Mouse (Mus musculus) layer of hippocampus, postnatal 10 days (tissue): ENCODE results near the gene Zeb2. TPM values are rescaled to one million over a fixed set of nuclear protein-coding genes. Genes with fewer than 3 reads are reported as not detected.

ENCODE experiments used
- DNase-seq, 2 experiments: peaks; one replicate each; pipeline ENCODE4 v3.0.0; 2021; ENCODE audit warnings: low spot score in 2 of 2
- total RNA-seq, 2 experiments: library from RNA; stranded (reverse); gene quantifications; 2 replicates each; pipeline ENCODE4 v1.2.3; 2021

The Zeb2 gene
- total RNA-seq, 2 experiments from 2014 or later, result 351 to 372 TPM

- DNase-seq, result no peak
These were observed 17.2 kb downstream of the Zeb2 start for GRCm38 (mm10) chr2:45100017-45100416.

GRCm38 (mm10) chr2:45099081-45099480, 18.1 kb downstream of the Zeb2 start:
- no peak for DNase-seq

GRCm38 (mm10) chr2:45097969-45098368, 19.2 kb downstream of the Zeb2 start:
- DNase-seq, result peak in 1 of 2 experiments; percentile 33

- peak in 1 of 2 experiments; percentile 40 for DNase-seq
These were observed 20.5 kb downstream of the Zeb2 start for GRCm38 (mm10) chr2:45096638-45097247.

- no peak for DNase-seq
These were observed 21.4 kb downstream of the Zeb2 start for GRCm38 (mm10) chr2:45095825-45096224.

- DNase-seq, result no peak
These were observed 22.7 kb downstream of the Zeb2 start for GRCm38 (mm10) chr2:45094371-45094967.

- DNase-seq, result no peak
These were observed 23.7 kb downstream of the Zeb2 start for GRCm38 (mm10) chr2:45093479-45093878.

GRCm38 (mm10) chr2:45092654-45093053, 24.5 kb downstream of the Zeb2 start:
- no peak for DNase-seq

- no peak for DNase-seq
These were observed 26.5 kb downstream of the Zeb2 start for GRCm38 (mm10) chr2:45090529-45091297.

- no peak for DNase-seq
These were observed 28.0 kb downstream of the Zeb2 start for GRCm38 (mm10) chr2:45089251-45089530.

GRCm38 (mm10) chr2:45088435-45089250, 28.6 kb downstream of the Zeb2 start:
- DNase-seq, result no peak

GRCm38 (mm10) chr2:45087208-45087607, 30.0 kb downstream of the Zeb2 start:
- no peak for DNase-seq

GRCm38 (mm10) chr2:45085653-45086052, 31.5 kb downstream of the Zeb2 start:
- no peak for DNase-seq

GRCm38 (mm10) chr2:45083042-45083441, 34.2 kb downstream of the Zeb2 start:
- no peak for DNase-seq

- DNase-seq, result no peak
These were observed 35.6 kb downstream of the Zeb2 start for GRCm38 (mm10) chr2:45081559-45081958.

- DNase-seq, result no peak
These were observed 39.2 kb downstream of the Zeb2 start for GRCm38 (mm10) chr2:45077938-45078487.

GRCm38 (mm10) chr2:45077383-45077782, 39.8 kb downstream of the Zeb2 start:
- DNase-seq, result no peak

- no peak for DNase-seq
These were observed 44.2 kb downstream of the Zeb2 start for GRCm38 (mm10) chr2:45073025-45073424.

- DNase-seq, result no peak
These were observed 45.9 kb downstream of the Zeb2 start for GRCm38 (mm10) chr2:45071296-45071695.

GRCm38 (mm10) chr2:45070612-45071276, 46.5 kb downstream of the Zeb2 start:
- no peak for DNase-seq
